Mouse (Mus musculus): ENCODE data around the gene Rpl3l. TPM values are rescaled to one million over a fixed set of nuclear protein-coding genes. Genes with fewer than 3 reads are reported as not detected.

Gene Rpl3l
- polyA plus RNA-seq (2016; fragmentation: Nextera tagmentation; extraction: Ambion mirVana) = not detected in 2 replicates

DNA sequence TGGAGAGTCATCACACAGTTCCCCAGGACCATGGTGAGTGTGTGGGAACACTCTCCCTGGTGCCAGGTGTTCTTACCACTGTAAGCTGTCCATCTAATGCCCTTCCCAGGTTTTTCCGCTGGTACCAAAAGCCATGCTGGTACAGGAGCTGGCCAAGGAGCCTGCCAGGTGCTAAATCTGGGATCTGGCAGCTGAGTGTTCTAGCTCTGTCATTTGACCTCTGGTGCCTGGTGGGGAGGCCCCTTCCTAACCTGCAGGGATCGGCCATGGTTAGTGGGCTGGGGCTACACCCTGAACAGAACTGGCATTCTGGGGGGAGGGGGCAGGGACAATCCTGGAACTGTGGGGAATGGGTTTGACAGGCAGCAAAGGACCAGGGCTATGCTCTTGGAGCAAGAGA lies at the start of gene Rpl3l:
Rpl3l (plus strand) TSS at position 203 of the 400 bp plus-strand sequence.
- H3K36me3 ChIP-seq (replicated peaks) = peaks cover under 1% of the 10 kb centered on the region
- no peak within 1 kb of the TSS for H3K4me3 ChIP-seq
- H3K27ac ChIP-seq (replicated peaks) = no peak within 1 kb of the TSS
- peaks cover 17% of the 10 kb centered on the region for H3K4me1 ChIP-seq
- H3K9me3 ChIP-seq = no peaks in the 10 kb centered on the region
- H3K27me3 ChIP-seq (replicated peaks; ENCODE audit: low read depth, poor library complexity, severe bottlenecking) = 0 out of 2 replicates have a peak, but pooled peaks cover 8% of the 10 kb centered on the region
- WGBS = 74% methylated on average over 2 of the region's 2 CpGs
- no peak for DNase-seq (ENCODE audit: low spot score)

GRCm38 (mm10) chr17:24686514-24686913 lies 41.1 kb upstream of the Rpl3l start:
- H3K36me3 ChIP-seq (replicated peaks) = peaks cover 12% of the 10 kb centered on the region
- H3K4me3 ChIP-seq = peak overlapping the region; percentile 34
- DNase-seq (ENCODE audit: low spot score) = peak; percentile 64
- H3K27ac ChIP-seq (replicated peaks) = no peak overlapping the region
- no peaks in the 10 kb centered on the region for H3K9me3 ChIP-seq
- H3K4me1 ChIP-seq = peaks cover 31% of the 10 kb centered on the region
- 32% methylated on average over 16 of the region's 16 CpGs for WGBS
- peaks cover 58% of the 10 kb centered on the region for H3K27me3 ChIP-seq (replicated peaks; ENCODE audit: low read depth, poor library complexity, severe bottlenecking)

GRCm38 (mm10) chr17:24687146-24687595 lies 40.4 kb upstream of the Rpl3l start:
- H3K27ac ChIP-seq (replicated peaks) = no peak overlapping the region
- 2% methylated on average over 25 of the region's 25 CpGs for WGBS
- H3K4me3 ChIP-seq = peak overlapping the region; percentile 50
- H3K36me3 ChIP-seq (replicated peaks) = peaks cover 9% of the 10 kb centered on the region
- H3K4me1 ChIP-seq = peaks cover 31% of the 10 kb centered on the region
- H3K27me3 ChIP-seq (replicated peaks; ENCODE audit: low read depth, poor library complexity, severe bottlenecking) = peaks cover 58% of the 10 kb centered on the region
- no peaks in the 10 kb centered on the region for H3K9me3 ChIP-seq
- DNase-seq (ENCODE audit: low spot score) = peak; percentile 63

DNA sequence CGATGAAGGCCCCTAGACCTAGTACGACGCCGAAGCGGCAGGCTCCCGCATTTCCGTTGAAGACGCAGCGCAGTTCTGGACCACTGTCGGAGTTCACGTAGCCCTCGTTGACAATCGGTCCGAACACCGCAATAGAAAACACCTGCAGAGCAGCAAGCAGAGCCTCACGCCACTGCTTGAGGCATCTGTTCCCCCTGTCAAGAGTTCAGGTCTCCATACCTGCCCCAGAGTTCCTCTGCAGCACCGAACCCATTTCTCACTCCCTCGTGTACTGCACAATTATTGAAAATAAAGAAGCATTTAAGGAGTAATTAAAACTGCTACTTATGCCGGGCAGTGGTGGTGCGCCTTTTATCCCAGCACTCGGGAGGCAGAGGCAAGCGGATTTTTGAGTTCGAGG lies 40.0 kb upstream of the Rpl3l start:
- WGBS = 18% methylated on average over 23 of the region's 23 CpGs

GRCm38 (mm10) chr17:24689251-24690081 lies 38.2 kb upstream of the Rpl3l start, which contains the start of gene Syngr3:
Gene Syngr3 (minus strand): TSS chr17:24689955.
- DNase-seq (ENCODE audit: low spot score) = peak; percentile 57
- Histone ChIP-seq H3K36me3 (replicated peaks) (peaks cover 23% of the 10 kb centered on the region), H3K9me3 (no peaks in the 10 kb centered on the region), H3K4me1 (peaks cover 35% of the 10 kb centered on the region), H3K27me3 (replicated peaks; ENCODE audit: low read depth, poor library complexity, severe bottlenecking) (peaks cover 58% of the 10 kb centered on the region), H3K4me3 (peak within 1 kb of the TSS; percentile 80), H3K27ac (replicated peaks) (peak within 1 kb of the TSS; percentile 66)
- under 1% methylated on average over 55 of the region's 55 CpGs for WGBS

More for the DNA sequence above, 40.0 kb upstream of the Rpl3l start:
- Histone ChIP-seq H3K27ac (replicated peaks) (no peak overlapping the region), H3K4me1 (peaks cover 31% of the 10 kb centered on the region), H3K36me3 (replicated peaks) (peaks cover 9% of the 10 kb centered on the region), H3K9me3 (no peaks in the 10 kb centered on the region), H3K27me3 (replicated peaks; ENCODE audit: low read depth, poor library complexity, severe bottlenecking) (peaks cover 58% of the 10 kb centered on the region), H3K4me3 (peak overlapping the region; percentile 50)
- no peak for DNase-seq (ENCODE audit: low spot score)

DNA sequence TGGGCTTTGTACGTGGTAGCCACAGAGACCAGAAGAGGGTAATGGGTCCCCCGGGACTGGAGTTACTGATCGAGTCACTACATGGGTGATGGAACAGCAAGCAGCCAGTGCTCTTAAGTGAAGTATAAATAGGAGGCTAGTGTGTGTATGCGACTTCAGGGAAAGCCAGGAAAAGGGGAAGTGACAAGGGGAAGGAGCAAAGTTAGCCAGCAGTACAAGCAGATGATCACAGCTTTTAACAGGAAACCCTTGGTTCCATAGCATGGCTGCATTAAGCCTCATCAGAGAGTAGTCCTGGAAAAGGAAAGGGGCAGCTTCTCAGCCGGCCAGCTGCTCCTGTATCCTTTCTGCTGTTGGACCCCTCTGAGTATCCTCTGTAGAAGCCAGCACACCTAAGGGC lies 35.2 kb upstream of the Rpl3l start:
- WGBS = 91% methylated on average over 5 of the region's 5 CpGs
- H3K9me3 ChIP-seq = no peaks in the 10 kb centered on the region
- no peak overlapping the region for H3K27ac ChIP-seq (replicated peaks)
- no peak overlapping the region for H3K4me3 ChIP-seq
- H3K4me1 ChIP-seq = peaks cover 44% of the 10 kb centered on the region
- DNase-seq (ENCODE audit: low spot score) = no peak
- H3K27me3 ChIP-seq (replicated peaks; ENCODE audit: low read depth, poor library complexity, severe bottlenecking) = peaks cover 42% of the 10 kb centered on the region
- H3K36me3 ChIP-seq (replicated peaks) = peaks cover 23% of the 10 kb centered on the region

DNA sequence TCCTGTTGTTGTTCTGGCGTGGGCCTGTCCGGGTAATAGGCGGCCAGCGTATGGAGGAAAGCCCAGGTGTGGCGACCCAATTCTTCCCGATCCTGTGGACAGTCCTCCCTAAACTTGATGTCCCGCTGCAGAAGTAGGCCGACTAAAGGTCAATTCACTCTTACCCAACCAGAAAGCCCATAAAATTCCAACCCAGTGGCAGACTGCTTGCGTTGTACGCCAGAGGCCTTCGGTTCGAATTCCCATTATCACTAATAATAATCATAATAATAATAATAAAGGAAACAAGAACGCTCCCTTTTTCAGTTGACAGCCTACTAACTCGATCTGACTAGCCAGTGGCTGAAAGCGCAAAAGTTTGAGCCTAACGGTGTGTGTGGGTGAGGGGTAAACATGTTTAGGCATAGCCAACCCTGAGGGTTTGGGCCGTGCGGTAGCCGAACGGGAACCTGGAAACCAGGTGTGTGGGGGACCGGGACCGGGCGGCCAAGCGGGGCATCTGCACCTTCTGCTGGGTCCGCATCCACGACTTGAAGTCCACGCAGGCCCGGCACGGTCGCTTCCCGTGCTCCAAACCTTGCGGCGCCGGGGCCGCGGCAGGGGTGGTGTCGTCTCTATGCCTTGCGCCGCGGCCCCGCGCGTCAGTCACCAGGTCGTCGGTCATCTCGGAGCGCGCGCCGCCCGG lies 32.2 kb upstream of the Rpl3l start:
- Histone ChIP-seq H3K4me3 (peak overlapping the region; percentile 91), H3K4me1 (peaks cover 39% of the 10 kb centered on the region), H3K27me3 (replicated peaks; ENCODE audit: low read depth, poor library complexity, severe bottlenecking) (peaks cover 16% of the 10 kb centered on the region), H3K9me3 (no peaks in the 10 kb centered on the region), H3K27ac (replicated peaks) (peak overlapping the region; percentile 93), H3K36me3 (replicated peaks) (peaks cover 36% of the 10 kb centered on the region)
- DNase-seq (ENCODE audit: low spot score) = no peak
- WGBS = 7% methylated on average over 51 of the region's 51 CpGs

GRCm38 (mm10) chr17:24696011-24696697 lies 31.5 kb upstream of the Rpl3l start, which contains the start of the genes Gfer and Noxo1:
Gene Gfer (minus strand): TSS chr17:24696156.
Gene Noxo1 (plus strand): TSS chr17:24696234.
- Histone ChIP-seq H3K4me1 (peaks cover 39% of the 10 kb centered on the region), H3K4me3 (peak within 1 kb of the TSS; percentile 91), H3K27ac (replicated peaks) (peak within 1 kb of the TSS; percentile 93), H3K9me3 (no peaks in the 10 kb centered on the region), H3K36me3 (replicated peaks) (peaks cover 43% of the 10 kb centered on the region), H3K27me3 (replicated peaks; ENCODE audit: low read depth, poor library complexity, severe bottlenecking) (peaks cover 9% of the 10 kb centered on the region)
- under 1% methylated on average over 76 of the region's 76 CpGs for WGBS
- DNase-seq (ENCODE audit: low spot score) = peak; percentile 94

DNA sequence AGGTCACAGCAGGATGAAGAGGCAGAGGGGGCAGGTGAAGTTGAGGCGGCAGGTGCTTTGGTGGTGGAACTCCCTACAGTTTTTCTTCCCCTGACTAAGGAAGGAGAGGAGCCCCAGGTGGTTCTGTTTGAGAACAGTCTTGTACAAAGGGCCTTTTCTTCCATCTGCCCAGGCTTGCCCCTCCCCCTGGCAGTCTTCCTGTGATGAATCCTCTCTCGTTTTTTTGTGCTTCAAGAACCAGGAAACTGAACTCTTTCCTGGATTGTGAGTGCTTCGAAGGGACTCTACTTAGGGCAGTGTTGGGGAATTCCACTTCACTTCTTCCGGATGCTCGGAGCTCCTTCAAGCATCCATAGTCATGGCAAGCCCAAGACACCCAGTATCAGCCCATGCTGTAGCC lies 29.6 kb upstream of the Rpl3l start:
- peaks cover 39% of the 10 kb centered on the region for H3K4me1 ChIP-seq
- 0 out of 2 replicates have a peak, but pooled peaks cover 5% of the 10 kb centered on the region for H3K27me3 ChIP-seq (replicated peaks; ENCODE audit: low read depth, poor library complexity, severe bottlenecking)
- H3K4me3 ChIP-seq = no peak overlapping the region
- WGBS = 18% methylated on average over 5 of the region's 5 CpGs
- H3K36me3 ChIP-seq (replicated peaks) = peaks cover 50% of the 10 kb centered on the region
- DNase-seq (ENCODE audit: low spot score) = no peak
- no peaks in the 10 kb centered on the region for H3K9me3 ChIP-seq
- H3K27ac ChIP-seq (replicated peaks) = no peak overlapping the region

DNA sequence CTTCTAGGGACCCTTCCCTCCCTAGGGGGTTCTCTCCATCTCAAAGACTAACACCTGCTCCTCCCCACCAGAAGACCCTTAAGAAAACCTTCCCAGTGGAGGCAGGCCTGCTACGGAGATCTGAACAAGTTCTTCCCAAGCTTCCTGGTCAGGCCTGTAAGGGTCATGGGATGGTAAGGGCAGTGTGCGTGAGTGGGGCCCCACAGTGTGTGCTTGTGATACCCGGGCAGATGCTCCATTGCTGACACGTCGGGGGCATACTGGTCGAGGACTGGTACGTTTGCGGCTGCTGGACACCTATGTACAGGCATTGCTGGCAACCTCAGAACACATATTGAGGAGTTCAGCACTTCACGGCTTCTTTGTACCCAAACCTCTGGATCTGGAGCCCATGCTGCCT lies 28.9 kb upstream of the Rpl3l start:
- no peaks in the 10 kb centered on the region for H3K9me3 ChIP-seq
- 0 out of 2 replicates have a peak, but pooled peaks cover 5% of the 10 kb centered on the region for H3K27me3 ChIP-seq (replicated peaks; ENCODE audit: low read depth, poor library complexity, severe bottlenecking)
- peaks cover 51% of the 10 kb centered on the region for H3K36me3 ChIP-seq (replicated peaks)
- no peak overlapping the region for H3K27ac ChIP-seq (replicated peaks)
- H3K4me1 ChIP-seq = peaks cover 39% of the 10 kb centered on the region
- no peak for DNase-seq (ENCODE audit: low spot score)
- H3K4me3 ChIP-seq = peak overlapping the region; percentile 14; the same call in 1 of the 2 replicates
- WGBS = 66% methylated on average over 9 of the region's 9 CpGs

DNA sequence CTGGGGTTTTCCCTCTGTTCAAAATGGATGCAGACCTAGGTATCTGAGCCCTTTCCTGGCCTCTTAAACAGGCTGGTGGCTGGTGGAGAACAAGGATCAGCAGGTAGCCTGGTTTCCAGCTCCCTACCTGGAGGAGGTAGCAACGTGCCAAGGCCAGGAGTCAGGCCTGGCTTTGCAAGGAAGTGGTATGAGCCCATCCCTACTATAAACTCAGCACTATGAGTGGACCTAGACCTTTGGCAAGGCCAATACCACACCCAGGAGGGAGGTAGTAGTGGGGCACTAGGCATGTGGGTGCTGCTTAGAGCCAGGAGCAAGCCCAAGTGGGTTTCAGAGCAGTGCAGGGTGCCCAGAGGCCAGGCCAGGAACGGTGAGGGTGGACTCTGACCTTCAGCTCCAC lies 28.1 kb upstream of the Rpl3l start:
- Histone ChIP-seq H3K4me3 (no peak overlapping the region), H3K36me3 (replicated peaks) (peaks cover 53% of the 10 kb centered on the region)
- 79% methylated on average over 2 of the region's 2 CpGs for WGBS

GRCm38 (mm10) chr17:24701251-24701650 lies 26.4 kb upstream of the Rpl3l start:
- peaks cover 69% of the 10 kb centered on the region for H3K36me3 ChIP-seq (replicated peaks)

More for the DNA sequence above, 28.1 kb upstream of the Rpl3l start:
- peaks cover 35% of the 10 kb centered on the region for H3K4me1 ChIP-seq
- DNase-seq (ENCODE audit: low spot score) = no peak
- H3K9me3 ChIP-seq = no peaks in the 10 kb centered on the region
- H3K27me3 ChIP-seq (replicated peaks; ENCODE audit: low read depth, poor library complexity, severe bottlenecking) = 0 out of 2 replicates have a peak, but pooled peaks cover 5% of the 10 kb centered on the region
- no peak overlapping the region for H3K27ac ChIP-seq (replicated peaks)

More at GRCm38 (mm10) chr17:24701251-24701650, 26.4 kb upstream of the Rpl3l start:
- DNase-seq (ENCODE audit: low spot score) = no peak
- 90% methylated on average over 9 of the region's 9 CpGs for WGBS
- Histone ChIP-seq H3K9me3 (no peaks in the 10 kb centered on the region), H3K27me3 (replicated peaks; ENCODE audit: low read depth, poor library complexity, severe bottlenecking) (0 out of 2 replicates have a peak, but pooled peaks cover 5% of the 10 kb centered on the region), H3K4me1 (peaks cover 30% of the 10 kb centered on the region), H3K4me3 (no peak overlapping the region), H3K27ac (replicated peaks) (no peak overlapping the region)
